Mouse (Mus musculus): ENCODE results near the gene Olfr575. TPM values are rescaled to one million over a fixed set of nuclear protein-coding genes. Genes with fewer than 3 reads are reported as not detected.

The Olfr575 gene
- polyA plus RNA-seq, 1 experiment from 2014 or later = not detected

GRCm38 (mm10) chr7:102927105-102927504 is 31.5 kb downstream of the Olfr575 start:
- Histone ChIP-seq H3K27ac (ENCODE audit: low read length) (no peak overlapping the region), H3K9ac (ENCODE audit: low read length) (no peak overlapping the region), H3K4me1 (replicated peaks; ENCODE audit: control insufficient read depth, insufficient read depth, low read length) (no peaks in the 10 kb centered on the region), H3K27me3 (ENCODE audit: control insufficient read depth, insufficient read depth, low read depth, low read length) (no peaks in the 10 kb centered on the region), H3K4me3 (ENCODE audit: low read length) (no peak overlapping the region), H3K9me3 (ENCODE audit: control insufficient read depth, low read length) (no peaks in the 10 kb centered on the region), H3K4me2 (ENCODE audit: low read depth, low read length) (no peak overlapping the region), H3K36me3 (ENCODE audit: control insufficient read depth, insufficient read depth, low read length) (no peaks in the 10 kb centered on the region)
- WGBS = 59% methylated on average over 3 of the region's 3 CpGs
- no peak for ATAC-seq (ENCODE audit: low read depth)

- no peak for ATAC-seq (ENCODE audit: low read depth)
- H3K27ac ChIP-seq (ENCODE audit: low read length) = no peak within 1 kb of the TSS
- no peaks in the 10 kb centered on the region for H3K27me3 ChIP-seq (ENCODE audit: control insufficient read depth, insufficient read depth, low read depth, low read length)
- no peaks in the 10 kb centered on the region for H3K36me3 ChIP-seq (ENCODE audit: control insufficient read depth, insufficient read depth, low read length)
- H3K4me2 ChIP-seq (ENCODE audit: low read depth, low read length) = no peak within 1 kb of the TSS
- H3K9me3 ChIP-seq (ENCODE audit: control insufficient read depth, low read length) = no peaks in the 10 kb centered on the region
- 53% methylated on average over 1 of the region's 1 CpGs for WGBS
- no peak within 1 kb of the TSS for H3K4me3 ChIP-seq (ENCODE audit: low read length)
- no peaks in the 10 kb centered on the region for H3K4me1 ChIP-seq (replicated peaks; ENCODE audit: control insufficient read depth, insufficient read depth, low read length)
- H3K9ac ChIP-seq (ENCODE audit: low read length) = no peak within 1 kb of the TSS
These were observed 34.5 kb downstream of the Olfr575 start, which contains the start of gene Olfr572 for GRCm38 (mm10) chr7:102924109-102924508. TSS of gene Olfr572 (plus strand) at chr7:102924409.

- Histone ChIP-seq H3K27me3 (ENCODE audit: control insufficient read depth, insufficient read depth, low read depth, low read length) (no peaks in the 10 kb centered on the region), H3K27ac (ENCODE audit: low read length) (no peak overlapping the region), H3K36me3 (ENCODE audit: control insufficient read depth, insufficient read depth, low read length) (no peaks in the 10 kb centered on the region), H3K4me3 (ENCODE audit: low read length) (no peak overlapping the region), H3K9me3 (ENCODE audit: control insufficient read depth, low read length) (no peaks in the 10 kb centered on the region), H3K4me1 (replicated peaks; ENCODE audit: control insufficient read depth, insufficient read depth, low read length) (no peaks in the 10 kb centered on the region), H3K9ac (ENCODE audit: low read length) (no peak overlapping the region), H3K4me2 (ENCODE audit: low read depth, low read length) (no peak overlapping the region)
- 9% methylated on average over 1 of the region's 1 CpGs for WGBS
- ATAC-seq (ENCODE audit: low read depth) = 0 out of 2 replicates have a peak, but pooled peaks have one; percentile 10
These were observed 38.9 kb downstream of the Olfr575 start for GRCm38 (mm10) chr7:102919632-102920031.

DNA sequence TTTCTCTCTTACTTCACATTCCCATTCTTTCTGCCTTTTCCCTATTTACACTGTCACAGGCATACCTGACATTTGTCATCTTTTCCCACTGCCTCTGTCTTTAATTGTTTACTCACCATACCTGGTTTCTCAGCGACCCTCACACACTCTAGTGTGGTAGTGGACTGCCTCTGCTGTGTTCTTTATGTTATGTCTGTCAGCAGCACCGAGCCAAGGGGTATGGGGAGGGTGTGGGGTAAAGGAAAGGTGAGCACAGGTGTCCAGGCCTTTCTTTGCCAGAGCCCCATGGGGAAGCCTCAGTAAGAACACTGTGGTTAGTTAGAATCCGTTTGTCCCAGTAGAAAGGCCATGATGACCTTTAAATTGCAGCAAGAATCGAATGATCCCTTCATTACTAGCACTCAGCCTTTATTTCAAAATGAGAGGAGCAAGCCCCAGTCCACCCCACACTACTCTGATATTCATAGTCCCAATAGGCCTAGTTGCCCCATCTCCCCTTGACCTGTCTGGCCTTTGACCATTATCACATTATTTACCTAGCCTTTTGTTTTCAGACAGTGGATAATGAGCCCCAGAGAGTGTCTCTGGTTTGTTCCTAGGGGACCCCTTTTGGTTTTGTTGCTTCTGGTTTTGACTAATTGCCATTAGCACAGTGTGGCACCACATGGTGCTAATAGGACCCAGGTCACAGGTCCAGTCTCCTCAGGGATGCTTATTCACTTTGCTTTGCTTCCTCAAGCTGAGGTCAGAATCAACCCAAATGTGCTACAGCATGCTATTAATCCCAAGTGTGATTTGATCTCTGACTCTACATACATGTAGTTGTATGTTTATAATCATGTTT is 41.3 kb downstream of the Olfr575 start, which contains the start of gene Olfr571:
TSS of gene Olfr571 (minus strand) at position 505 of the 844 bp plus-strand sequence.
- H3K4me1 ChIP-seq (replicated peaks; ENCODE audit: control insufficient read depth, insufficient read depth, low read length) = no peaks in the 10 kb centered on the region
- H3K27ac ChIP-seq (ENCODE audit: low read length) = no peak within 1 kb of the TSS
- H3K36me3 ChIP-seq (ENCODE audit: control insufficient read depth, insufficient read depth, low read length) = no peaks in the 10 kb centered on the region
- H3K4me3 ChIP-seq (ENCODE audit: low read length) = no peak within 1 kb of the TSS
- no peak within 1 kb of the TSS for H3K9ac ChIP-seq (ENCODE audit: low read length)
- no peaks in the 10 kb centered on the region for H3K9me3 ChIP-seq (ENCODE audit: control insufficient read depth, low read length)
- H3K4me2 ChIP-seq (ENCODE audit: low read depth, low read length) = no peak within 1 kb of the TSS
- H3K27me3 ChIP-seq (ENCODE audit: control insufficient read depth, insufficient read depth, low read depth, low read length) = no peaks in the 10 kb centered on the region
- 52% methylated on average over 4 of the region's 4 CpGs for WGBS
- no peak for ATAC-seq (ENCODE audit: low read depth)

DNA sequence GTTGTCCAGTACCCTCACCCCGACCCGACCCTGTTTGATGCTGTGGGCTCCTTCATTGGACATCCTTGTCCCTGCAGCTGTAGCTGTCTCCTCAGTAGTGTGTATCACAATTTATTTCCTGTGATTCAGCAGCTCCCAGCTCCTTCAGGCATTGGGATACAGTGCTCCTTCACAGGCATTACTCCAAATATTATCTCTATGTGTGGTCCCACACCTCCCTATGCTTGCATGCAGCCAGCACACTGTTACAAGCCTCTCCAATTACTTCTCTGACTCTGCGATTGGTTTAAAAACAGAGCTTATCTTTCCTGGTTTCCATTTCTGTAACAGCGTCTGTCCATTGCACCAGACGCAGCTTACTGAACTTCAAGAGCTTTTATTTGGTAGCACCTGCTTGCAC is 42.2 kb downstream of the Olfr575 start:
- Histone ChIP-seq H3K9me3 (ENCODE audit: control insufficient read depth, low read length) (no peaks in the 10 kb centered on the region), H3K4me3 (ENCODE audit: low read length) (no peak overlapping the region), H3K4me2 (ENCODE audit: low read depth, low read length) (no peak overlapping the region), H3K9ac (ENCODE audit: low read length) (no peak overlapping the region), H3K27me3 (ENCODE audit: control insufficient read depth, insufficient read depth, low read depth, low read length) (no peaks in the 10 kb centered on the region), H3K4me1 (replicated peaks; ENCODE audit: control insufficient read depth, insufficient read depth, low read length) (no peaks in the 10 kb centered on the region), H3K27ac (ENCODE audit: low read length) (no peak overlapping the region), H3K36me3 (ENCODE audit: control insufficient read depth, insufficient read depth, low read length) (no peaks in the 10 kb centered on the region)
- no peak for ATAC-seq (ENCODE audit: low read depth)
- WGBS = 41% methylated on average over 5 of the region's 5 CpGs

GRCm38 (mm10) chr7:102915261-102915660 is 43.3 kb downstream of the Olfr575 start:
- H3K36me3 ChIP-seq (ENCODE audit: control insufficient read depth, insufficient read depth, low read length) = no peaks in the 10 kb centered on the region
- H3K4me2 ChIP-seq (ENCODE audit: low read depth, low read length) = no peak overlapping the region

More at GRCm38 (mm10) chr7:102915261-102915660, 43.3 kb downstream of the Olfr575 start:
- H3K4me3 ChIP-seq (ENCODE audit: low read length) = no peak overlapping the region
- H3K4me1 ChIP-seq (replicated peaks; ENCODE audit: control insufficient read depth, insufficient read depth, low read length) = no peaks in the 10 kb centered on the region
- no peak overlapping the region for H3K9ac ChIP-seq (ENCODE audit: low read length)
- ATAC-seq (ENCODE audit: low read depth) = no peak
- H3K27me3 ChIP-seq (ENCODE audit: control insufficient read depth, insufficient read depth, low read depth, low read length) = no peaks in the 10 kb centered on the region
- H3K27ac ChIP-seq (ENCODE audit: low read length) = no peak overlapping the region
- 29% methylated on average over 1 of the region's 1 CpGs for whole genome bisulfite sequencing
- H3K9me3 ChIP-seq (ENCODE audit: control insufficient read depth, low read length) = no peaks in the 10 kb centered on the region

Other genes starting within 250 kb of the Olfr575 start
- not detected in 2 replicates for gene Olfr33, start 239.7 kb downstream of the Olfr575 start, polyA plus RNA-seq (2015; fragmentation: Nextera tagmentation; extraction: Ambion mirVana)
- not detected in 2 replicates for gene Olfr559, start 231.3 kb downstream of the Olfr575 start, polyA plus RNA-seq (2015; fragmentation: Nextera tagmentation; extraction: Ambion mirVana)
- gene Olfr560, start 199.4 kb downstream of the Olfr575 start, polyA plus RNA-seq (2015; fragmentation: Nextera tagmentation; extraction: Ambion mirVana) = not detected in 2 replicates
- 0.23 and 0.25 TPM in 2 replicates for gene Olfr78, start 199.3 kb downstream of the Olfr575 start, polyA plus RNA-seq (2015; fragmentation: Nextera tagmentation; extraction: Ambion mirVana)
- not detected in 2 replicates for gene Olfr561, start 187.6 kb downstream of the Olfr575 start, polyA plus RNA-seq (2015; fragmentation: Nextera tagmentation; extraction: Ambion mirVana)
- not detected in 2 replicates for gene Olfr564, start 155.3 kb downstream of the Olfr575 start, polyA plus RNA-seq (2015; fragmentation: Nextera tagmentation; extraction: Ambion mirVana)
- not detected in 2 replicates for gene Olfr566, start 100.0 kb downstream of the Olfr575 start, polyA plus RNA-seq (2015; fragmentation: Nextera tagmentation; extraction: Ambion mirVana)
- not detected in 2 replicates for gene Olfr568, start 81.7 kb downstream of the Olfr575 start, polyA plus RNA-seq (2015; fragmentation: Nextera tagmentation; extraction: Ambion mirVana)
- not detected in 2 replicates for gene Olfr569, start 67.9 kb downstream of the Olfr575 start, polyA plus RNA-seq (2015; fragmentation: Nextera tagmentation; extraction: Ambion mirVana)
- not detected in 2 replicates for gene Olfr570, start 64.2 kb downstream of the Olfr575 start, polyA plus RNA-seq (2015; fragmentation: Nextera tagmentation; extraction: Ambion mirVana)
- gene Olfr571, start 41.2 kb downstream of the Olfr575 start, polyA plus RNA-seq (2015; fragmentation: Nextera tagmentation; extraction: Ambion mirVana) = not detected in 2 replicates
- not detected in 2 replicates for gene Olfr572, start 34.4 kb downstream of the Olfr575 start, polyA plus RNA-seq (2015; fragmentation: Nextera tagmentation; extraction: Ambion mirVana)
- gene Olfr573-ps1, start 16.2 kb downstream of the Olfr575 start, polyA plus RNA-seq (2015; fragmentation: Nextera tagmentation; extraction: Ambion mirVana) = not detected in 2 replicates
- gene Olfr574, start 10.3 kb downstream of the Olfr575 start, polyA plus RNA-seq (2015; fragmentation: Nextera tagmentation; extraction: Ambion mirVana) = not detected in 2 replicates
- not detected in 2 replicates for gene Olfr576, start 3.9 kb upstream of the Olfr575 start, polyA plus RNA-seq (2015; fragmentation: Nextera tagmentation; extraction: Ambion mirVana)
- gene Olfr577, start 17.2 kb upstream of the Olfr575 start, polyA plus RNA-seq (2015; fragmentation: Nextera tagmentation; extraction: Ambion mirVana) = not detected in 2 replicates
- not detected in 2 replicates for gene Olfr578, start 30.5 kb upstream of the Olfr575 start, polyA plus RNA-seq (2015; fragmentation: Nextera tagmentation; extraction: Ambion mirVana)
- not detected in 2 replicates for gene Olfr582, start 79.2 kb upstream of the Olfr575 start, polyA plus RNA-seq (2015; fragmentation: Nextera tagmentation; extraction: Ambion mirVana)
- not detected in 2 replicates for gene Olfr583, start 92.5 kb upstream of the Olfr575 start, polyA plus RNA-seq (2015; fragmentation: Nextera tagmentation; extraction: Ambion mirVana)
- gene Olfr584, start 123.1 kb upstream of the Olfr575 start, polyA plus RNA-seq (2015; fragmentation: Nextera tagmentation; extraction: Ambion mirVana) = not detected in 2 replicates
- gene Olfr585, start 138.9 kb upstream of the Olfr575 start, polyA plus RNA-seq (2015; fragmentation: Nextera tagmentation; extraction: Ambion mirVana) = not detected in 2 replicates
- not detected in 2 replicates for gene Olfr586, start 166.9 kb upstream of the Olfr575 start, polyA plus RNA-seq (2015; fragmentation: Nextera tagmentation; extraction: Ambion mirVana)
- not detected in 2 replicates for gene Olfr588-ps1, start 182.1 kb upstream of the Olfr575 start, polyA plus RNA-seq (2015; fragmentation: Nextera tagmentation; extraction: Ambion mirVana)
- gene Olfr589, start 197.6 kb upstream of the Olfr575 start, polyA plus RNA-seq (2015; fragmentation: Nextera tagmentation; extraction: Ambion mirVana) = not detected in 2 replicates
- not detected in 2 replicates for gene Olfr591, start 219.6 kb upstream of the Olfr575 start, polyA plus RNA-seq (2015; fragmentation: Nextera tagmentation; extraction: Ambion mirVana)
- gene Olfr592, start 226.0 kb upstream of the Olfr575 start, polyA plus RNA-seq (2015; fragmentation: Nextera tagmentation; extraction: Ambion mirVana) = not detected in 2 replicates

Data from lung, embryonic 16.5 days (tissue).